Mouse (Mus musculus): ENCODE data around the gene Eif2d.

Eif2d gene

GRCm38 (mm10) chr1:131184253-131184955, 31.4 kb downstream of the Eif2d start:
- no peak for DNase-seq (ENCODE audit: low read depth, low spot score)

DNA sequence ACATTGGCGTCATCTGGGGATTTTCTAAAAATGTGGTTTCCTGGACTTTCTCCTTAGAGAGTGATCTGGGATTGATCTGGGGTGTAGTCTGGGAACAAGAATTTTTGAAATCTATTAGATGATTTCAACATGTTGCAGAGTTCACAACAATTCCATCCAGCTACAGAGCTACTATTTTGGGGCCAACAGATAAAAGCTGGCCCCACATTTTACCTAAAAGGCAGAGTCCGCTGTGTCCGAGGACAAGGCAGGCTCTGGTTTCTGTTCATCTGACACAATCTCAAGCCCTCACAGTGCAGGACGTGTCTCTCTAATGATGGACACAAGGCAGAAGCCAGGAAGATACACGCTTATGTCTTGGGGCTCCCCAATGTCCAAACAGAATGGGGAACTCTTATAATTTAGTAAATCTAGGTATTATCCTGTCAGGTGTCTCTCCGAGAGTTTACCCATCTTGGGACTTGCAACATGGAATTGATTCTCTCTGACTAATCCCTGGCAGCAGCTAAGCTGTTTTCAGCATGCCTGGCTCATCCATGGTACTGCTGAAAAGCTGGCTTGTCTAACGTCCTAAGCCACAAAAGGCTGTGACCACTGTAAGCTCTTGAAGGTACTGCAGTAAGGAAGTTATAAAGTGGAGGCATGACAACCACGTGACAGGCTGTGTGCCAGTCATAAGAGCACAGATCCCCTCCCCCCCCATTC, 32.1 kb downstream of the Eif2d start:
- no peak for DNase-seq (ENCODE audit: low read depth, low spot score)

GRCm38 (mm10) chr1:131185821-131186506, 33.0 kb downstream of the Eif2d start:
- no peak for DNase-seq (ENCODE audit: low read depth, low spot score)

DNA sequence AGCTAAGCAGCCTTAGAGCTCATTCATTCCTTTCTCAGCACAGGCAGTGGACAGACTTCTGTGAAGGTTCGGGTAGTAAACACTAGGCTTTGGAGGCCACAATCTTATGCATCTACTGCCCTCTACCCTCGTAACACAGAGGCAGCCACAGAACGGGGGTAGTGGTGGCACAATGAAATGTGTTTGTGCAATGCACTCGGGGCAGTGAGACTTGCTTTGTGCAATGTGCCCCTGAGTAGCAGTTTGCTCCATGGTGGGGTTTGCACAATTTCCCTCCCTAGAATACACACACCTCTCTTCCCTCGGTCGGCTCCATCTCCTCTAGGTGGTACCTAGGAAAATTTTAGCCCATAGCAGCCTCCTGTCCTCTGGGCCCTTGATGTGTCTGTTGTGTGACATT, 34.0 kb downstream of the Eif2d start:
- no peak for DNase-seq (ENCODE audit: low read depth, low spot score)

DNA sequence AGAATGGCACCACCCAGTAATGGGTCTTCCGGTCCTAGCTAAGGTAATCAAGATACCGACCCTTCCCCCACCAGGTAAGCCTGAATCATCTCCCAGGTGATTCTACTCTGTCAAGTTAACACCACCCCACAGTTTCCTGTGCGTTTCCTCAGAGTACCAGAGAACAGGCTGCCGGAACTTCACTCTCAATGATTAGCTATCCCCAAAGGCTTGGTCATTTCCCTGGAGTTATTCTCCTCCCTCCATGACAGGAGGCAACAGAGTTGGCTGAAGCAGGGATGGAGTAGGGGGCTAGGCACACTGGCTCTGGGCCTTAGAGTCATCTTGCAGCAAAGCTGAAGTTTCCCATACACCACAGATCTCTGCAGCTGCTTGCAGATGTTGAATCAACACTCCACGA, 34.9 kb downstream of the Eif2d start:
- no peak for DNase-seq (ENCODE audit: low read depth, low spot score)

DNA sequence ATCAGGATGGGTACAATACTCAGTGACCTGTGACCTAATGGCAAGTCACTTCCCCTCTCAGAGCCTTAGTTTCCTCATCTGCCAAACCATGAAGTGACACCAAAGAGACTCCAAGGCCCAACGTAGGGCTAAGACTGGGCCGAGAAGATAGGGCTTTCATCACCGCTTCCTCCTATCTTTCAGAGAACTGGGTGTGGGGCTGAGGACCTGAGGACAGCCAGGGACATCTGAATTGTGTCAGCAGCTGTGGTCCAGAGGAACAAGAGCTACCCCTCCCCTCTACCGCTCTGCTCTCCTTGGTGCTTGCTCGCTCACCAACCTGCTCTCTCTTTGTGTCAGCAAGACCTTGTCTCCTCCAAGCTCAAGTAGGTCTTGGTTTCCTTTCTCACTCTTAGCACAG, 35.7 kb downstream of the Eif2d start:
- no peak for DNase-seq (ENCODE audit: low read depth, low spot score)

- no peak for DNase-seq (ENCODE audit: low read depth, low spot score)
Measured at GRCm38 (mm10) chr1:131193746-131194145, 40.8 kb downstream of the Eif2d start.

DNA sequence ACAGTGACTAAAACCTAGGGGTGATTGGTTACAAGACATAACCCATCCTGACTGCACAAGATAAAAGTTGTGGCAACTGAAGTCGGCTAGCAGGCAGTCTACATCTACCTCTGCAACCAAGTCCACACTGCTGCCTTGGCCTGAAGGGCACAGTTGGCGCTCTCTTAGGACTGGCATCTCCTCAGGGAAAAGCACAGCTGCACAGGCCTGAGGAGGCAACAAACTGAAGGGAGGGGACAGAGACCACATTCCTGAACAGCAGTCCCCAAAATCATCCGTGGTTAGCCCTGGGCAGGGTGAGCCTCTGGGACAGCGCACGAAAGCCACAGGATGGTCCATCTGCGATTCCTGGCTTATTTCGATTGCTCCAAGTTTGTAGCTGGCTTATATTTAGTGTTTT, 42.7 kb downstream of the Eif2d start:
- no peak for DNase-seq (ENCODE audit: low read depth, low spot score)

- no peak for DNase-seq (ENCODE audit: low read depth, low spot score)
Measured at GRCm38 (mm10) chr1:131196107-131196506, 43.1 kb downstream of the Eif2d start.

DNA sequence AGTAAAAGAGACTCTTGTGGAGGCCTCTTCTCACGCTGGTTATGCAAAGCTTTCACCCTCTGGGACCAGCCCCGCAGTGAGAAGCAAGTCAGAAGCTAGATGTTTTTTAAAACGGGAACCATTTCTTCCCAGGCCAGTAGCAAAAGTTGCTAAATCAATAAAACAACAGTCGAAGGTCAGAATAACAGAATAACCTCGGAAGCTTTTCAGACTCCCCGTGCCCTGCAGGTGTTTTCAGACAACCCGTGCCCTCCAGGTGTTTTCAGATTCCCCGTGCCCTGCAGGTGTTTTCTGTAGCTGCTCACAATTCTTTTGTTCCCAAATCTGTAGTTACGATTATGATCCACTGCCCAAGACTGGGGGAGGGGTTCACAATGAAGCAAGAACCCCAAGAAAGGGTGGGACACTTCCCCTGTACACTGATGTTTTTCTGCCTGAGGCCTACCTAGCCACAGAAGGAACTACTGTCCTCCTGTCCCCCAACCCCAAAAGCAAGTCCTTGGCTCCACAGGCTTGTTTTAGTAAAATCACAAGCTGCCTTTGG, 45.5 kb downstream of the Eif2d start:
- no peak for DNase-seq (ENCODE audit: low read depth, low spot score)

DNA sequence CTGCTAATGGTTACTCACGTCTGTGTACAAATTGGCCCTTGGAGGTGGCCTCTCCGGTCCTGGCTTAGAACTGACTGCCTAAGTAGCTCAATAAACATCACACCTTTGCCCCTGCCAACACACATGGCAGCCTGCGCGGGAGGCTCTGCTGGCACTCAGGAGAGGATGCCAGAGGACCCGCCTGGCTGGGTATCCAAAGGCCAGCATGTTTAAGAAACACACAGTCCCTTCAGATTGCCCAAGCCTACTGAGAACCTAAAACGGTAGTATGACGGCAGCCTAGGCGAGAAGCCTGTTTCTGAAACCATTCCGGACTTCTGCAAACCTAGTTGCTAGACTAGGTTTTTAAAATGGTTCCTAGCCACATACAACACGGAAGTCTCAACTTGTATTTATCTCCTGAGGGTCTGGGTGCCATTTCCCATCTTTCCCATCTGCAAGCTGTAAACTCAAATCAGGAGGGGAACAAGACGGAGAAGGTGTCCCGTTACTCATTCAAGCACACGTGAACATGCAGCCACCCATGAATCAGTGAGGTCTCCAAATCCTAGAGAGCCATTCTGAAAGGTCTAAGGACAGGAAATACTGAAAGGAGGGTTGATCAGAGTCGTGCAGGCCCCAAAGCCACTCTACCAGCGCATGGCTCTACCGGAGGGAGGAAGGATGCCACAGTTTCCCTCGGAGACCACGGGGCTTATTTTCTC, 46.3 kb downstream of the Eif2d start:
- DNase-seq (ENCODE audit: low read depth, low spot score), result no peak

GRCm38 (mm10) chr1:131199976-131200375, 47.0 kb downstream of the Eif2d start:
- peak; percentile 29 for DNase-seq (ENCODE audit: low read depth, low spot score)

- DNase-seq (ENCODE audit: low read depth, low spot score), result no peak
Measured at GRCm38 (mm10) chr1:131200588-131200987, 47.6 kb downstream of the Eif2d start.

GRCm38 (mm10) chr1:131201391-131201790, 48.4 kb downstream of the Eif2d start:
- DNase-seq (ENCODE audit: low read depth, low spot score), result no peak

DNA sequence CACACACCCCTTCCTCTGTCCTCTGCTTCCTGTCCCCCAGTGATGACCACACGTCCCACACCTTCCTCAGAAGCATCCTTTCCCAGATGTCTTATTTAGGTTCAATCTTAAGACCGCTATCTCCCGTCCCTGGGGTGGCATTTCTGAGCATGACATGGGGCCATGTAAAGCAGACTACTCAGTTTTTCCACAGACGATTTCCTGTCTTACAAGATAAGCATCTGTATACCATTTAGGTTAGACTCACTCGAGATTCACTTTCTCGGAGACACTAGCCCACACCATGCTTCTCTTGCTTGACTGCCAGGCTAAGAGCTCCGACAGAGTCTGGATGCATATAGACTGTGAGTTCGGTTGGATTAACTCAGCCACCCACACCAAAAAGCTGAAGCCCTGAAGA, 51.5 kb downstream of the Eif2d start:
- DNase-seq (ENCODE audit: low read depth, low spot score), result no peak

DNA sequence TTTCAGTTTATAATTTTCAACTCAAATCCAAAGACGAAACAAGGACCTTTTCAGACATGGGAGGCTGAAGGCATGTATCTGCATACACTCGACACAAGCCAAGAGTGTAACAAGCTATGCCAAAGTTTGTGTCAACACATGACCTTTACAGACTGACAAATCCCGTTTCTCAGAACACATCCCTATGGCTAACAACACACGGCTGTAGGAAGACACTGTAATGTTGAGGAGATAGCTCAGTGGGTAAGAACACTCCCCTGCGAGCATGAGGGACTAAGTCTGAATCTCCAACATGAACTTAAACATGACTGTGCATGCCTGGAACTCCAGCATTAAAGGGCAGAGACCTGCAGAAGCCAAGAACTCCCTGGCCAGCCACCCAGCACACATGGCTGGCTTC, 53.4 kb downstream of the Eif2d start:
- no peak for DNase-seq (ENCODE audit: low read depth, low spot score)

DNA sequence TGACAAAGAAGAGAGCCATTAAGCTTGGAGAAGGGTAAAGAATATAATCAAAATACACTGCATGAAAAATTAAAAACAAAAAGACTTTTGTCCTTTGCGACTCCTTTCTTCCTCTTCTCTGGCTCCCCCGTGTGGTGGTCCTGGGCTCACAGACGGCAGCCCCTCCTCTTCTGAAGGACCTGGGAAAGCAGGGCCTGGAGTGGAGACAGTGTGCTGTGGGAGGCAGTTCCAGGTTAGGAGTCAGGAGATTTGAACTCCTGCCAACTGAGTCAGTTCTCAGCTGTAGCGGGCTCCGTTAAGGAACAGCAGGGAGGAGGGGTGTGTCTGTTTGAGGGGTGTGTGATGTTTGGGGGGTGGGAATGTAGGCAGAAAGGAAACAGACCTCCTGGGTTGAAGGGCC, 54.5 kb downstream of the Eif2d start:
- peak; percentile 54 for DNase-seq (ENCODE audit: low read depth, low spot score)

DNA sequence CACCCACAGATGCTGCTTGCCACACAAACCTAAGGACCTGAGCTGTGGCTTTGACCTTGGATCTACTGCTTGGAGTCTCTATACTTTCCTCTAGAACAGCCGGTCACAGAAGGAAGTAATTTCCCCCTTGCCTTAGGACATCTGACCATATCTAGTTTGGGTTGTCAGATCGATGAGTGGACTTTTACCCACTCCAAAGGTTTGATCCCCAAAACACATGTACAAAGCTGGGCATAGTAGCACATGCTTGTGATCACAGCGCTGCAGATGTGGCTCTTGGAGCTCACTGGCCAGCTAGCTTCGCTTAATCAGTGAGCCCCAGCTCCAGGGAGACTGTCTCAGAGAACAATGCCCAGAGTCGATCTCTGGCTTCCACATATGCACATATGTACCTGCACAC, 55.1 kb downstream of the Eif2d start:
- no peak for DNase-seq (ENCODE audit: low read depth, low spot score)

GRCm38 (mm10) chr1:131208800-131209199, 55.8 kb downstream of the Eif2d start:
- no peak for DNase-seq (ENCODE audit: low read depth, low spot score)

GRCm38 (mm10) chr1:131209971-131210426, 57.0 kb downstream of the Eif2d start:
- DNase-seq (ENCODE audit: low read depth, low spot score), result peak; percentile 19

DNA sequence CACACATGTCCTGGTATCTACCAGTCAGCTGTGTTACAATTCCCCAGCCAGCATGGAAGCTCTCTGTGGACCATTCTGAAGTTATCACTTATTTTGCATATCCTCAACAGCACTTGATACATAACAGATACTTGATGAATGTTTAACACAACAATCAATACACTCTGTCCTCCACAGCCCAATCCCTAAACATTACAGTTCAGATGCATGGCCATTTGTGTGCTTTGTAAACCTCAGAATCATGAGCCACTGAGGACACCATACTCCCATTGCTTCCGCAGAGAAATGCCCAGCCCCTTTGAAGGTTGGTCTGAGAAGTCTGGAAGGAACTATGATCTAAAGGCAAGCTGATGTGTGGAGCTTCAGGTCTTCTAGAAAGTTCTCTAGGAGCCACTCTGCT, 58.7 kb downstream of the Eif2d start:
- DNase-seq (ENCODE audit: low read depth, low spot score), result no peak

- no peak for DNase-seq (ENCODE audit: low read depth, low spot score)
Measured at GRCm38 (mm10) chr1:131212956-131213355, 60.0 kb downstream of the Eif2d start.

All from R1 (cell line).